Mouse (Mus musculus): Measurements from ENCODE around the gene Isca1.

DNA sequence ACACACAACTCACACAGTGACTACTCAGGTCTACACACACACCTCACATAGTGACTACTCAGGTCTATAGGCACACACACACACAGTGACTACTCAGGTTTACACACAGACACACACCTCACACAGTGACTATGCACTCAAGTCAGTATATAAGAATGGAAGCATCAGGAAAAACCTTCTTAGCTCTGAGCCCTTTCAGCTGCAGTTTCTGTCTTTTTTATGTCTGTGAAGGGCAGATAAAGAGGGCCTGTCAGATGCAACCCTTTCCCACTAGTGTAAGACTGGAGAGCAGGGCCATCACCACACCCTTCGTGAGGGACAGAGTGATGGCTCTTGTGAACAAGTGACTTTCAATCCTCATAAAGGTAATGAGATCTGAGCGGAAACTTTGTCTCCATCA, 31.2 kb downstream of the Isca1 start:
- TF ChIP-seq CTCF (IDR thresholded peaks at IDR 0.05; ENCODE audit: extremely low read depth, insufficient read depth, low read length) (no peak), POLR2A (IDR thresholded peaks at IDR 0.05; ENCODE audit: extremely low read depth, insufficient read depth, low read length) (no peak)
